Mouse (Mus musculus): ENCODE measurements at regions not wholly inside any gene's neighbourhood (a gene's known extent, or its start where the extent isn't known, plus 50 kb on each side); places are given as distances from the start of the nearest gene placed in this dataset.

- DNase-seq (ENCODE audit: low spot score in 2 of 2): no peak
These were observed 184.8 kb downstream of the Enc1 start for GRCm38 (mm10) chr13:97425731-97426130.

DNA sequence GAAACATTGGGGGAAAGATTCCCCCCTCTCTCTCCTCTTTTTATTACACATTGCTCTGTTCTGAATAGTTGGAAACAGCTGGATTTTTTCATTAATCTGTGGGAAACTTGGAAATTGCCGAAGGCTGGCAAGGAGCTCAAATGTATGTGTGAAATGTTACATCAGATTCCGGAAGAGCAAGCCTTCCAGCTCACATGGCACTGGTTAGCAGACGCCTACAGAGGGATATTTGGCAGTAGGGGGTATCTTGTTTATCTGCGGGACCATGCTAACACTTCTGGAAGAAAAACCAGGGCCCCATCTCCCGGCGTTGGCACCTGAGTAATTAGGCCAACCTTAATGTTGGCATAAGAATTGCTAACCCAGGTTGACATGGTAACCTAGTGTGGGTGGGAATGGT lies 183.0 kb downstream of the Enc1 start:
- peak in 1 of 2 experiments; percentile 48 for DNase-seq (ENCODE audit: low spot score in 2 of 2)

DNA sequence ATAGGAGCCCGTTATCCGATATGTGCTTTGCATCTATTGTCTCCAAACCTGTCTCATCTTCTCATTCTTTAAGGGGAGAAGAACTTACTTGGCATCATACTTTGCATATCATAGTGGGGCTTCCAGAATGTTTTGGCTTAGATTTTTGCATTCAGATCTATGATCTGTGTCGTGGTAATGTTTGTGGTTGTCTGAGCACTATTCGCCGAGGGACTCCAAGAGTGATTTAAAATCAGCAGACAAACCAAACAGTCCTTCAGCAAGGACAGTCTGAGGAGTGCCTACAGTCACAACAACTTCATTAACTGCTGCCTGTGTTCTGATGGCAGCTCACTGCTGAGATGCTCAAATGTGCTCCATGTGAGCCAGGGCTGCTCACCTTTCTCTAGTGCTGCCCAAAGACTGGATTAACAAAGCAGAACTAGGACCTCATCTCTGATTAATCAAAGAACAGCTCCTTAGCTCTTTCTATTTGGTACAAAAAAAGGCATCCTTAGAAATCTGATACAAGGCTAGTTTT lies 182.5 kb downstream of the Enc1 start:
- no peak for DNase-seq (ENCODE audit: low spot score in 2 of 2)

GRCm38 (mm10) chr13:97422897-97423296 lies 182.0 kb downstream of the Enc1 start:
- DNase-seq (ENCODE audit: low spot score in 2 of 2): no peak

GRCm38 (mm10) chr13:97421831-97422230 lies 180.9 kb downstream of the Enc1 start:
- no peak for DNase-seq (ENCODE audit: low spot score in 2 of 2)

GRCm38 (mm10) chr13:97420773-97421172 lies 179.9 kb downstream of the Enc1 start:
- no peak for DNase-seq (ENCODE audit: low spot score in 2 of 2)

- no peak for DNase-seq (ENCODE audit: low spot score in 2 of 2)
These were observed 178.2 kb downstream of the Enc1 start for GRCm38 (mm10) chr13:97419100-97419499.

- no peak for DNase-seq (ENCODE audit: low spot score in 2 of 2)
These were observed 177.8 kb downstream of the Enc1 start for GRCm38 (mm10) chr13:97418681-97419080.

DNA sequence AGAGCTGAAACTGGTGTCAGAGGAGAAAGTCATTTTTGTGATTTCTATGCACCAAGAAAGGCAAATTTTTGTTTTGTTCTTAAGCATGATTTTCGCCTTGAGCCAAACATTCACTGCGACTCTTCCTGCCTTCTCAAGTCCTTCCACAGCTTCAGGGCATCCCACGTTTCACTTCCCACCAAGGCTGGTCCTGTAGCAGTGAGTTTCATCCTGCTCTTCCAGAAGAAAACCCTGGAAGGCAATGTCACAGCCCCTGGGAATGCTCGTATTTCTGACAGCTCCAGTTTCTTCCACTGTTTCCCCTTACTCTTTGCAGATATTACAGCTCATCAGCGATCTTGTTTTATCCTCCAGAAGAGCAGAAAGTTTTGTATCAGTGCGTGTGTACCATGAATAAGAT lies 177.2 kb downstream of the Enc1 start:
- no peak for DNase-seq (ENCODE audit: low spot score in 2 of 2)

DNA sequence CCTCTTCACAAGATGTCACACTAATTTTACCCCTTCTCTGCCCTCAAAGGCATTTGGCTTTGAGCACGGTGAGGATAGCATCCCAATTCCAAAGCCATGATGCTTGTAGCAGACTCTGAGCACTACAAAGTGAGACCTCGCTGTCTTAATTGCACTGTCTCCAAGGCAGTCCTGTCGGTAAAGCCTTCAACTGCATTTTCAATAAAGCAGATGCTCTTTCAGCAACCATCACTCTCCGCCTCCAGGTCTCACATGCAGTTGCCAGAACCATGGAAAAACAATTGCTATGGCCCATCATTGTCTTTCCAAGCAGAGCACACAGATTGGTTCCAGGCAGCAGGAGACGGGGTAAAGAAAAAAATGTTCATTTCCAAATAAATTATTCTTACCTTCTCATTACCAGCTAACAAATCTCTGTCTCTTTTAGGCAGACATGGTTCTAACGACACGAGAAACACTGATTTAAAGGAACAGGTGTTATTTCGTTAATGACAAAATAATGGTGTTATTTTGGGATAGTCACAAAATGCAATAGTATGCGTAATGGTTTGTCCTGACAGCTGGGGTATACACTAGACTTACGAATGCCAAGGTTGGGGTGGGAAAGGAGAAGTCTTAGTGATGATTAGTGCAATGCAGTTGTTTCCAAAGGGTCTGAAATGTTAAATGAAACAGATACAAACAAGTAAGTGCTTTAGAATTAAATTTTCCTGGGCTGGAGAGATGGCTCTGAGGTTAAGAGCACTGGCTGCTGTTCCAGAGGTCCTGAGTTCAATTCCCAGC lies 175.2 kb downstream of the Enc1 start:
- no peak for DNase-seq (ENCODE audit: low spot score in 2 of 2)

GRCm38 (mm10) chr13:97415381-97415780 lies 174.5 kb downstream of the Enc1 start:
- DNase-seq (ENCODE audit: low spot score in 2 of 2): no peak

DNA sequence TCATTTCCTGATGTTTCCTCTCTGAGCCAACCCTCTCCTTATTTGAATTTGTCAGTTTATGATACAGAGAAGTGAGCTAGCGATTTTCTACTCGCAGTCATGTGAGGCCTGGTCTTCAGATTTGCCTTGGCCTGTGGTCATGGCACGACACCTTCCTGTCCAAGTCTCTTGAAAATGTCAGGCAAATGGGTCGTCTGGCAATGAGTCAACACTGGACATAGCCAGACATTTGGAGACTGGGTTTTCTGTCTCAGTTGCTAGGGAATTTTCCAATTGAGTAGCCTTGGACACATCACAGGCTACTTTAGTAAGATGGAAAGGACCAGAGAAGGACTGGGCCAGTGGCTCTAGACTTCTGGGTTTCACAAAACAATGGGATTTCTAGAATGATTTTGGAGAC lies 171.2 kb downstream of the Enc1 start:
- no peak for DNase-seq (ENCODE audit: low spot score in 2 of 2)

- no peak for DNase-seq (ENCODE audit: low spot score in 2 of 2)
These were observed 169.8 kb downstream of the Enc1 start for GRCm38 (mm10) chr13:97410550-97411201.

DNA sequence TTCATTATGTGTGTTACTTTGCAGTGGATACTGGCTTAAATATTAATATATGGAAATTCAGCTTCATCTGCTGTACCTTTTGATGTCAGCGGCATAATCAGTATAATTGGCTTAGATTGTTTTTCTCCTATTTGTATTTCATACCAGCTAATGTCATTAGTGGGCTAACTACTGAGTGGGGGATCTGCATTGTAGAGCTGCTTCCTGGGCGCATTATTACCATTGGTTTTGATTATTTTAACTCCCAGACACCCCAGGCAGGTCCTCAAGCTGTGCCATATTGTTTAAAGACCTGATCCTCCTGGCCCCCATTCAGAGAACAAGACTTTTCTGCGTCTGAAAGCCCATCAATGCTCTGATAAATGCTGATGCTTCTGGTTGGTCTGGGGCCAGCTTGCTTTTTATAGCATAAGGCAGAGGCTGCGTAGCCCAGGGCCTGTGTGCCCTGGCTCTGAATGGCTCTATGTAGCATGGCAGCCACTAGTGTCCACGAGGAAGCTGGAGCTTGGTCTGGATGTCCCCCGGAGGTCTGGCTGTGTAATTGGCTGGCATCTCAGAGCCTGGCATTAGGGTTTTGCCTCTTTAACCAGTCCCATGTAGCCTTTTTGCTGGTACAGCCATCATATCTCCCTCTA lies 169.1 kb downstream of the Enc1 start:
- DNase-seq (ENCODE audit: low spot score in 2 of 2): no peak

DNA sequence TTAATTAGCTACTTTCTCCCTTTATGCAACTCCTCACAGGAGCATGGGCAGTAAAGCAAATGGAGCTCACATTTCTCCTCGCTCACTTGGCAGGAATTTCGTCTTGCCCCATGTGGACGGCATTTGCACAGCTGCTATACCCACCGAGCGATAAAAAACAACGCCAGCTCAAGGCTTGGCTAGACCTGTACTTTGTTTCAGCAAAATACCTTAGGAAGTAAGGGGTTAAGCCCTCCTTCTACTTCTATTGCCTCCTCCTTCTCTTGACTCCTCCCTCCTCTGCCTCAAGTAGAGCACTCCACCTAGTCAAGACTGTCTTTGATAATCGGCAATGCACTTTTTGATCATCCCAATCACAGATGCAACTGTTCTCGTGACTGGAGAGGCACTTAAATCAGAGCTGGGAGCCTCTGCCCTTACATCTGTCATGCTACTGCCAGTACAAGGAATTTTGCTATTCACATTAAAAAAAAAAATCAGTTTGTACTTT lies 168.4 kb downstream of the Enc1 start:
- no peak for DNase-seq (ENCODE audit: low spot score in 2 of 2)

GRCm38 (mm10) chr13:97408414-97409290 lies 167.7 kb downstream of the Enc1 start:
- no peak for DNase-seq (ENCODE audit: low spot score in 2 of 2)

DNA sequence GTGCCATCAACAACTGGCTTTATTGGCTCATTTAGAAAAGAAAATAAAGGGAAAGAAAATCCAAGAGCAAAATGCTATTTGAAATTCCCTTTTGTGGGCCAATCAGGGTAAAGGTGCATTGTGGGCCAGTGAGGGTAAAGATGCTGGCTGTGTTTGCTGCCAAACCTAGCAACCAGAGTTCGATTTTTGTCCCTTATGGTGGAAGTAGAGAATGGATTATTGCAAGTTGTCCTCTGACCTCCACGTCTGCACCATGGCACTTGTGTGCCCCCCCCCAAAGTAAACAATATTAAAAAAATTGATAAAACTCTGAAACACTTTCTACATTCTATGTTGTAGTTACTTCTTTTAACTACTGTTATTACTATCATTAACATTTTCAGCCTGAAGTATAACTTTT lies 166.9 kb downstream of the Enc1 start:
- no peak for DNase-seq (ENCODE audit: low spot score in 2 of 2)

DNA sequence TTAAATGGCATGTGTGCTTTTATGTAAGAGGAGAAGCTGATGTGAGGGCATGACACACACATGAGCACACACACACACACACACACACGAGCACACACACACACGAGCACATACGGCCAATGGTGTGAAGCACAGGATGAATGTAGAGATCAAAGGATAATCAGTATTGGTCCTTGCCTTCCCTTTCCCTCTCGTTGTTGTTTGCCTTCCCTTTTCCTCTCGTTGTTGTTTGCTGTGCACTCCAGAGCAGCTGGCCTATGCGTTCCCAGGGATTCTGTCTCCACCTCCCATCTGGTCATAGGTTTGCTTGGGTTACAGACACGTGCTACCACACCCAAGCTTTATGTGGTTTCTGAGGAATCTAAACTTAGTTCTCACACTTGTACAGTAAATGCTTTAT lies 165.8 kb downstream of the Enc1 start:
- no peak for DNase-seq (ENCODE audit: low spot score in 2 of 2)

DNA sequence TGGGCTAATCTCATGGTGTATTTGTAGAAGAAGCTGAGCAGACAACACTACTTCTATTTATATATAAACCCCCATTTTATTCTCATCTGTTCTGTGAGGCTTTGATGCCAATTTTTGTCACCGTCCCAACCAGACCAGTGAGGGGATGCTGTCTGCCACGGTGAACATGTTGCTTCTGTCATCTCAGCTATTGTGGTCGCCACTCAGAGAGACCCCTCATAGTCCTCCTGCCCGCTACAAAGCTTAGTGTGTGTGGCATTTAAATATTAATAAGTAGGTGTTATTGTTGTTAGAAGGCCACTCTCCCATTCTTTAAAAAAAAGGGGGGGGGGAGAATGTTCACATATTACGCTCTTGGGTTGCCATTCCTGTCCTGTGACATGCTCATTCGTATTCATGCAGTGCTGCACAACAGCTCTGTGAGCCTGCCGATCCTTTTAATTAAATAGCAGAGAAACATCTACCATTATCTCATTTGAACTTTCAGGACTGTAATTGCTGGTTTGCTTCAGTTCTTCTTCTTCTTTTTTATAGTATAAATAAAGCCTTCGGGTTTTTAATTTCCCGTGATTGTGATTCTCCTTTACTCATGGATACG lies 161.4 kb downstream of the Enc1 start:
- no peak for DNase-seq (ENCODE audit: low spot score in 2 of 2)

DNA sequence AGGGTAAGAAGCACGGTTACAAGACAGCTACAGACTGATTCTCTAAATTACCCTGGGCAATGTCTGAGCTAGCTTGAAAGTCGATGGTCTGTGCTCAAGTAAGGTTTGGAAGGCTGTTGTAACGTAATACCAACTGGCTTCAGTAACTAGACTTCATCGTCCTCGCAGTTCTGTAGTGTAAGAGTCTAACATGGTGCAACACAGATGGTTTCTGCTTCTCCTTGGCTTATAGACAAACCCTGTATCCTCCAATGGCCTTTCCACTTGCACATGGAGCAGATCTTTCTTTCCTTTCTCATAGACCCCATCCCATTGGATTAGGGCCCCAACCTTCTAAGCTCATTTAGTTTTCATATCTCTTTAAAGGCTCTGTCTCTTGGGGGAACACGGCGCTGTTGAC lies 160.7 kb downstream of the Enc1 start:
- DNase-seq (ENCODE audit: low spot score in 2 of 2): no peak

DNA sequence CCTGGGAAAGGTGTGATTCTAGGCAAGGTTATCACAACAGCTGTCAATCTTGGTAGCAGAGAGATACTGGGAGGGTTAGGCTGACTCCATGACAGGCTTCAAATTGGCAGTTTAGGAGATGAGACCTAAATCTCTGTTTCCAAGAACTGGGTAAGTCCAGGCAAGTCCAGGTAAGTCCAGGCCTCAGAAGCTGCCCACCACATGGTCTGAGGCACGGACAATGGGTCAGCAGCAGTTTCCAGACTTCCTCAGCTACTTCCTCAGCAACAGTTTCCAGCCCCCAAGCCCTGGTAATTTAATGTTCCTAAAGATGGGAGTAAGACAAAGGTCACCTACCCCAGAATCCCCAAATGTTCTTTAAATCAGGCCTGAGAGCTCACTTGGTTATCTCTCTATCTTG lies 157.1 kb downstream of the Enc1 start:
- DNase-seq (ENCODE audit: low spot score in 2 of 2): no peak

Measured in right cerebral cortex, adult 2 months (tissue).